Mouse (Mus musculus): ENCODE measurements around the gene Gm11037. TPM values are rescaled to one million over a fixed set of nuclear protein-coding genes. Genes with fewer than 3 reads are reported as not detected.

The Gm11037 gene
- polyA plus RNA-seq, 1 experiment = not detected

DNA sequence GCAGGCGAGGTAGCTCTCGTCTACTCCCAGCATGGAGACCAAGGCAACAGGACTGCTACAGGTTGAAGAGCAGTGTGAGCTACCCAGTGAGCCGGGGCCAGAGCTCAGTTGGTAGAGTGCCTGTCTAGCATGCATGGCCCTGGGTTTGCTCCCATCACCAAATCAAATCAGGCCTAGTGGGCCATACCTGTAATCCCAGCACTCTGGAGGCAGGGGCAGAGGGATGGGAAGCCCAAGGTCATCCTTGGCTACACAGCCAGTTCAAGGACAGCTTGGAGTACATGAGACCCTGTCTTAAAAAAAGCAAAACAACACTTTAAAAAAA is 15.9 kb downstream of the Gm11037 start:
- Histone ChIP-seq H3K27me3 (replicated peaks; ENCODE audit: control insufficient read depth, insufficient read depth, low read length) (no peaks in the 10 kb centered on the region), H3K4me1 (ENCODE audit: control insufficient read depth, insufficient read depth, low read length) (no peaks in the 10 kb centered on the region; the same call in 1 of the 2 replicates), H3K4me3 (ENCODE audit: insufficient read depth, low read depth, low read length) (no peak overlapping the region), H3K27ac (ENCODE audit: insufficient read depth, low read depth, low read length) (no peak overlapping the region), H3K36me3 (ENCODE audit: control insufficient read depth, insufficient read depth, low read length) (no peaks in the 10 kb centered on the region)
- WGBS = 93% methylated on average over 3 of the region's 3 CpGs
- no peak for TF ChIP-seq CTCF (conservative IDR thresholded peaks at IDR 0.05; ENCODE audit: insufficient read depth, insufficient read length, low read depth, low read length)
- TF ChIP-seq POLR2A (IDR thresholded peaks at IDR 0.05; ENCODE audit: low read depth, low read length) = no peak
- no peak for DNase-seq

- WGBS = 96% methylated on average over 7 of the region's 7 CpGs
Measured at GRCm38 (mm10) chr2:131152166-131152730, 19.0 kb downstream of the Gm11037 start.

DNA sequence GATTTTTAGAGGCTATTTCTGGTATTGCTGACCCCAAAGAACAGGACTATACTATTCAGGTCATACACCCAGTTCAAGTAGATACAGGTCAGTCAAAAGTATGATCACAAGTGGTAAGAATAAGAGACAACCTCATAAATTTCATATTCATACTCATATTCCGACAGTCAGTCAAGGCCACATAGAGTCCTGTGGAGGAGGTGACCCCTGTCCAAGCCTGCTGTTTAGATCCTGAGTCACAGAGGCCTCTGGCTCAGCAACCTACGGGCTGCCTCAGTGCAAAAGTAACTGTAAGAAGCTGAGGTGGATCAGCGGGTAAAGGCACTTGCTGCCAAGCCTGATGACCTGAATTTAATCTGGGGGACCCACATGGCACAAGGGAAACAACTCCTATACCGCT is 20.7 kb downstream of the Gm11037 start:
- Histone ChIP-seq H3K27me3 (replicated peaks; ENCODE audit: control insufficient read depth, insufficient read depth, low read length) (no peaks in the 10 kb centered on the region), H3K36me3 (ENCODE audit: control insufficient read depth, insufficient read depth, low read length) (no peaks in the 10 kb centered on the region), H3K4me1 (ENCODE audit: control insufficient read depth, insufficient read depth, low read length) (no peaks in the 10 kb centered on the region; the same call in 1 of the 2 replicates), H3K4me3 (ENCODE audit: insufficient read depth, low read depth, low read length) (no peak overlapping the region), H3K27ac (ENCODE audit: insufficient read depth, low read depth, low read length) (no peak overlapping the region)
- TF ChIP-seq POLR2A (IDR thresholded peaks at IDR 0.05; ENCODE audit: low read depth, low read length) = no peak
- no peak for DNase-seq
- 90% methylated on average over 4 of the region's 4 CpGs for WGBS

More at GRCm38 (mm10) chr2:131152166-131152730, 19.0 kb downstream of the Gm11037 start:
- TF ChIP-seq CTCF (conservative IDR thresholded peaks at IDR 0.05; ENCODE audit: insufficient read depth, insufficient read length, low read depth, low read length) (no peak), POLR2A (IDR thresholded peaks at IDR 0.05; ENCODE audit: low read depth, low read length) (no peak)
- Histone ChIP-seq H3K36me3 (ENCODE audit: control insufficient read depth, insufficient read depth, low read length) (no peaks in the 10 kb centered on the region), H3K27me3 (replicated peaks; ENCODE audit: control insufficient read depth, insufficient read depth, low read length) (no peaks in the 10 kb centered on the region), H3K27ac (ENCODE audit: insufficient read depth, low read depth, low read length) (no peak overlapping the region), H3K4me3 (ENCODE audit: insufficient read depth, low read depth, low read length) (no peak overlapping the region), H3K4me1 (ENCODE audit: control insufficient read depth, insufficient read depth, low read length) (no peaks in the 10 kb centered on the region; the same call in 1 of the 2 replicates)
- DNase-seq = no peak

- DNase-seq = no peak
- WGBS = 91% methylated on average over 7 of the region's 7 CpGs
- Histone ChIP-seq H3K4me3 (ENCODE audit: insufficient read depth, low read depth, low read length) (no peak overlapping the region), H3K27me3 (replicated peaks; ENCODE audit: control insufficient read depth, insufficient read depth, low read length) (no peaks in the 10 kb centered on the region), H3K27ac (ENCODE audit: insufficient read depth, low read depth, low read length) (no peak overlapping the region), H3K36me3 (ENCODE audit: control insufficient read depth, insufficient read depth, low read length) (no peaks in the 10 kb centered on the region), H3K4me1 (ENCODE audit: control insufficient read depth, insufficient read depth, low read length) (no peaks in the 10 kb centered on the region)
- TF ChIP-seq POLR2A (IDR thresholded peaks at IDR 0.05; ENCODE audit: low read depth, low read length) (no peak), CTCF (conservative IDR thresholded peaks at IDR 0.05; ENCODE audit: insufficient read depth, insufficient read length, low read depth, low read length) (no peak)
Measured at GRCm38 (mm10) chr2:131156987-131157386, 23.7 kb downstream of the Gm11037 start.

DNA sequence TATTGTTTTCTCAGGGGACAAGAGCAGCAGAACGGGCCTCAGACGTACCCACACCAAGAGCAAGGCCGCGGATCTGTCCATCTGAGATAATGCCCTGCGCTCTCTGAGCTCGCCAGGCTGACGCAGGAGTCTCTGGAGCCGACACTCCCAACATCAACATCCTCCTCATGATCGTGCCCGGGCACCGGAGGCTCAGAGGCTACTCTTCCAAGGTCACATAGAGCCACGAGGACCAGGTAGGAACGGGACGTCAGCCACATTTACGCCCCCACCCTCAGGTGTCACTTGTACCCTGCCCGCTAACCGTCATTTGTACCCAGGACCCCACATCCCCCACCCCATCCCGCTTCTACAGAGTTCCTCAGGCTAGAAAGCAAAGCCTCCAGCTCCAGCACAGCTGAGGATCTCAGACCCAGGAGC is 26.2 kb downstream of the Gm11037 start:
- WGBS = under 1% methylated on average over 18 of the region's 18 CpGs
- DNase-seq = peak; percentile 28

DNA sequence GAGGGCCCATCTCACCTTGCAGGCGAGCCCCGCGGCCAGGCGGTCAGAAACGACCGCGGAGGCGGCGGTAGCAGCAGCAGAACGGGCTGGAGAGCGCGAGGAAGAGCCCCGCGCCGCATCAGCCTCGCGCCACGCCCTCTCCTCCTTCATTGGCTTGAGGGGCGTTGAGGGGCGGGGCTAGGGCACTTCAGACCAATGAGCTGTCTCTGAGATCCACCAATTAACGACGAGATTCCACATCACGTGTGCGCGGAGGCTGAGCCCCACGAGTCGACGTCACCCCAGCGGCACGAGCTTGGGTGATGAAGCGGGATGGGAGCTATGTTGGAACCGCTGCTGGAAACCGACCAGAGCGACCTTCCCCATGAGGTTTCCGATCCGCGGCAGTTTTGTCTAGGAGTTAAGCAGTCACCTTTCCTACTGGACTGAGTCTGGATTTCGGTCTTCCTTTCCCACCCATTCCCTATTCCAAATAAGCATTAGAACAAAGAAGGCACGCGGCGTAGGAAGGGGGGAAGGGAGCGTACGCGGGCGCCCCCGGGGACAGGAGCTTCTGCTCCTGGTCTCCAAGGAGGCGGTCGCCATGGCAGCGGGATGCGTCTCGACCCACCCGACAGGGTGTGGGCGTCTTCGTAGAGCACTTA is 26.8 kb downstream of the Gm11037 start, which contains the start of gene 1700037H04Rik:
1700037H04Rik (minus strand) TSS at position 144 of the 644 bp plus-strand sequence.
- H3K27ac ChIP-seq (ENCODE audit: insufficient read depth, low read depth, low read length) = peak within 1 kb of the TSS; percentile 59
- peak within 1 kb of the TSS; percentile 66 for H3K4me3 ChIP-seq (ENCODE audit: insufficient read depth, low read depth, low read length)
- under 1% methylated on average over 54 of the region's 54 CpGs for WGBS
- TF ChIP-seq POLR2A (IDR thresholded peaks at IDR 0.05; ENCODE audit: low read depth, low read length) (peak; percentile 87), CTCF (conservative IDR thresholded peaks at IDR 0.05; ENCODE audit: insufficient read depth, insufficient read length, low read depth, low read length) (no peak)
- H3K27me3 ChIP-seq (replicated peaks; ENCODE audit: control insufficient read depth, insufficient read depth, low read length) = no peaks in the 10 kb centered on the region
- H3K36me3 ChIP-seq (ENCODE audit: control insufficient read depth, insufficient read depth, low read length) = no peaks in the 10 kb centered on the region
- peaks cover 3% of the 10 kb centered on the region; the same call in 1 of the 2 replicates for H3K4me1 ChIP-seq (ENCODE audit: control insufficient read depth, insufficient read depth, low read length)
- peak; percentile 99 for DNase-seq

More for the DNA sequence above, 26.2 kb downstream of the Gm11037 start:
- no peak for TF ChIP-seq POLR2A (IDR thresholded peaks at IDR 0.05; ENCODE audit: low read depth, low read length)
- no peak for TF ChIP-seq CTCF (conservative IDR thresholded peaks at IDR 0.05; ENCODE audit: insufficient read depth, insufficient read length, low read depth, low read length)
- H3K4me1 ChIP-seq (ENCODE audit: control insufficient read depth, insufficient read depth, low read length) = peaks cover 2% of the 10 kb centered on the region; the same call in 1 of the 2 replicates
- H3K4me3 ChIP-seq (ENCODE audit: insufficient read depth, low read depth, low read length) = peak overlapping the region; percentile 66
- H3K27me3 ChIP-seq (replicated peaks; ENCODE audit: control insufficient read depth, insufficient read depth, low read length) = no peaks in the 10 kb centered on the region
- no peak overlapping the region for H3K27ac ChIP-seq (ENCODE audit: insufficient read depth, low read depth, low read length)
- H3K36me3 ChIP-seq (ENCODE audit: control insufficient read depth, insufficient read depth, low read length) = no peaks in the 10 kb centered on the region

DNA sequence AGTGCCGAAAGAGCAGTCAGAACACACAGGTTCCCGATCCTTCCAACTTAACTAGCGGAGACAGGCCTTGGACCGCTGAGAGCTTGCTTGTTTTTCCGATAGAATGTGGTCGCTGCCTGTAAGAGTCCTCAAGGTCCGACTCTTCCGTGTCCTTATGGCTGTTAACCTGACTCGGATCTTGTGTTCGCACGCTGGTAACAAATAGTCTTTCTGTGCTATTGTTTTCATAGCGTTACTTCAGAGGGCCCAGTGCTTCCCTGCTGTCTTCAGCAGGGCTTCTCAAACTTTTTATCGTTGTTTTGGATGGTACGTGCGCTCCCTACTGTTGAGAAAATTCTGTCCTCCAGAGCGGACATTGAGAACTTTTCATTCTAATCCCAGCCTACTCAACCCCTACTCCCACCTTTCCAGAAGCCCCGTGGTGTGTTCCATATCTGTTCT is 27.4 kb downstream of the Gm11037 start:
- peak overlapping the region; percentile 55 for H3K4me3 ChIP-seq (ENCODE audit: insufficient read depth, low read depth, low read length)
- H3K36me3 ChIP-seq (ENCODE audit: control insufficient read depth, insufficient read depth, low read length) = no peaks in the 10 kb centered on the region
- peak overlapping the region; percentile 59 for H3K27ac ChIP-seq (ENCODE audit: insufficient read depth, low read depth, low read length)
- 3% methylated on average over 17 of the region's 17 CpGs for WGBS
- TF ChIP-seq CTCF (conservative IDR thresholded peaks at IDR 0.05; ENCODE audit: insufficient read depth, insufficient read length, low read depth, low read length) (peak; percentile 25; the same call in 1 of the 2 replicates), POLR2A (IDR thresholded peaks at IDR 0.05; ENCODE audit: low read depth, low read length) (no peak)
- DNase-seq = peak; percentile 67
- H3K27me3 ChIP-seq (replicated peaks; ENCODE audit: control insufficient read depth, insufficient read depth, low read length) = no peaks in the 10 kb centered on the region
- peaks cover 3% of the 10 kb centered on the region; the same call in 1 of the 2 replicates for H3K4me1 ChIP-seq (ENCODE audit: control insufficient read depth, insufficient read depth, low read length)

Measured in kidney, adult 2 months (tissue).